Mouse (Mus musculus) cortical plate, adult 2 months (tissue): ENCODE measurements around the gene D930020B18Rik.

Experiments used
- CTCF ChIP-seq: fragments of 200-500 bp; IDR thresholded peaks from 2 replicates; pipeline ENCODE4 v1.5.1; 2011; ENCODE audit warnings: mild to moderate bottlenecking, control low read depth, low read length; ENCODE audit not compliant: insufficient read depth; ENCODE audit errors: extremely low read depth
- POLR2A ChIP-seq: fragments of 200-500 bp; IDR thresholded peaks from 2 replicates; pipeline ENCODE4 v1.6.1; 2011; ENCODE audit warnings: mild to moderate bottlenecking, low read length, control low read depth; ENCODE audit not compliant: insufficient read depth; ENCODE audit errors: extremely low read depth

- TF ChIP-seq CTCF (no peak), POLR2A (no peak)
These were observed 79.3 kb downstream of the D930020B18Rik start for GRCm38 (mm10) chr10:121720701-121721100.
